8 mouse cellular contexts compared by ENCODE assay signal in the genomic region with DNA sequence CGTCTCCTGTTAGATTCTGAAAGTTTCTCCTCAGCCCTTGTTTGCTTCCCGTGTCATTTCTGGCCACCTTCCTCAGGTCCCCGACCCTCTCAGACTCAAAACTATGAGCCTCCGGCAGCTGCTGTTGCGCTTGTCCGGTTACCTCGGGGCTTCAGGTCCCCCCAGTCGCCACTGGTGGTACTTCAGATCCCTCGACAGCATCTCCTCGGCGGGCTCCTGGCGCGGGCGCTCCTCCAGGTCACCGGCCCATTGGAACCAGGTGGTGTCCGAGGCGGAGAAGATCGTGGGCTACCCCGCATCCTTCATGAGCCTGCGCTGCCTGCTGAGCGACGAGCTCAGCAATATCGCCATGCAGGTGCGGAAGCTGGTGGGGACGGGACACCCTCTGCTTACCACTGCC. TPM values are rescaled to one million over a fixed set of nuclear protein-coding genes. Genes with fewer than 3 reads are reported as not detected.
A peak's percentile ranks its signal among the peaks of the same experiment; 100 is the strongest.
DNase-seq lines count a peak whose midpoint lies in the region; ATAC-seq and TF ChIP-seq lines count a peak whose summit lies in the region.

No protein-coding gene starts in this region.

- TF ChIP-seq CTCF in MEL (IDR thresholded peaks at IDR 0.05 in 2 of 3, conservative IDR thresholded peaks at IDR 0.05 in 1 of 3; ENCODE audit: control insufficient read depth in 1 of 3, insufficient read depth in 1 of 3, low read depth in 2 of 3, low read length in 3 of 3, poor library complexity in 1 of 3, severe bottlenecking in 1 of 3), result no peak
- no peak for TF ChIP-seq CTCF in small intestine, adult 2 months (IDR thresholded peaks at IDR 0.05; ENCODE audit: extremely low read depth, insufficient read length, insufficient replicate concordance, low read depth, low read length)

- H3K9ac ChIP-seq in heart, embryonic 13.5 days, result peak overlapping the region; percentile 92
- H3K9ac ChIP-seq in MEL (ENCODE audit: control insufficient read depth, low read depth, low read length, poor library complexity, severe bottlenecking), result peak overlapping the region; percentile 86
- H3K9ac ChIP-seq in embryonic facial prominence, embryonic 15.5 days, result peak overlapping the region; percentile 63
- peak overlapping the region; percentile 95 for H3K9ac ChIP-seq in hindbrain, embryonic 15.5 days
- peak overlapping the region; percentile 85 for H3K9ac ChIP-seq in liver, embryonic 16.5 days (ENCODE audit: low read depth, low read length)

- peak overlapping the region; percentile 96 for H3K4me2 ChIP-seq in heart, embryonic 13.5 days
- peak overlapping the region; percentile 91 for H3K4me2 ChIP-seq in embryonic facial prominence, embryonic 15.5 days (replicated peaks)
- peak overlapping the region; percentile 96 for H3K4me2 ChIP-seq in hindbrain, embryonic 15.5 days
- peak overlapping the region; percentile 73 for H3K4me2 ChIP-seq in liver, embryonic 16.5 days (ENCODE audit: low read depth, low read length)

- H3K36me3 ChIP-seq in heart, embryonic 13.5 days, result no peaks in the 10 kb centered on the region
- peaks cover 0 to 22% of the 10 kb centered on the region in 2 experiments; a peak in 2 of 4 replicates for H3K36me3 ChIP-seq in MEL (ENCODE audit: control insufficient read depth in 1 of 2, insufficient read depth in 2 of 2, low read length in 2 of 2)
- H3K36me3 ChIP-seq in embryonic facial prominence, embryonic 15.5 days, result no peaks in the 10 kb centered on the region
- H3K36me3 ChIP-seq in hindbrain, embryonic 15.5 days, result no peaks in the 10 kb centered on the region
- H3K36me3 ChIP-seq in liver, embryonic 16.5 days (ENCODE audit: control insufficient read depth, insufficient read depth), result no peaks in the 10 kb centered on the region
- H3K36me3 ChIP-seq in small intestine, adult 2 months (ENCODE audit: control insufficient read depth, insufficient read depth, low read length), result no peaks in the 10 kb centered on the region

- peak overlapping the region; percentile 89 for H3K4me3 ChIP-seq in heart, embryonic 13.5 days
- peak overlapping the region; percentile 64 to 89 for H3K4me3 ChIP-seq in MEL (ENCODE audit: control insufficient read depth in 1 of 2, insufficient read depth in 1 of 2, low read depth in 2 of 2, low read length in 2 of 2)
- H3K4me3 ChIP-seq in embryonic facial prominence, embryonic 15.5 days (replicated peaks), result peak overlapping the region; percentile 89
- peak overlapping the region; percentile 78 for H3K4me3 ChIP-seq in hindbrain, embryonic 15.5 days
- peak overlapping the region; percentile 76 for H3K4me3 ChIP-seq in liver, embryonic 16.5 days (ENCODE audit: low read depth, low read length)
- peak overlapping the region; percentile 91 for H3K4me3 ChIP-seq in small intestine, adult 2 months (ENCODE audit: low read depth, low read length)

- no peaks in the 10 kb centered on the region for H3K9me3 ChIP-seq in heart, embryonic 13.5 days
- H3K9me3 ChIP-seq in MEL (replicated peaks; ENCODE audit: insufficient read depth, low read length), result no peaks in the 10 kb centered on the region
- no peaks in the 10 kb centered on the region for H3K9me3 ChIP-seq in embryonic facial prominence, embryonic 15.5 days (replicated peaks)
- H3K9me3 ChIP-seq in hindbrain, embryonic 15.5 days, result no peaks in the 10 kb centered on the region
- H3K9me3 ChIP-seq in liver, embryonic 16.5 days (replicated peaks; ENCODE audit: control insufficient read depth, low read length), result no peaks in the 10 kb centered on the region

- H3K4me1 ChIP-seq in heart, embryonic 13.5 days, result peaks cover 12% of the 10 kb centered on the region
- peaks cover 5 to 16% of the 10 kb centered on the region in 2 experiments for H3K4me1 ChIP-seq in MEL (ENCODE audit: control insufficient read depth in 1 of 2, insufficient read depth in 2 of 2, low read length in 2 of 2)
- peaks cover 11% of the 10 kb centered on the region for H3K4me1 ChIP-seq in embryonic facial prominence, embryonic 15.5 days
- peaks cover 18% of the 10 kb centered on the region for H3K4me1 ChIP-seq in hindbrain, embryonic 15.5 days (replicated peaks)
- peaks cover 5% of the 10 kb centered on the region for H3K4me1 ChIP-seq in liver, embryonic 16.5 days (ENCODE audit: control insufficient read depth, low read depth, low read length)
- H3K4me1 ChIP-seq in small intestine, adult 2 months (ENCODE audit: control insufficient read depth, insufficient read depth, insufficient read length, low read length), result peaks cover 8% of the 10 kb centered on the region; the same call in 1 of the 2 replicates

- peak overlapping the region; percentile 95 for H3K27ac ChIP-seq in heart, embryonic 13.5 days (replicated peaks)
- peak overlapping the region; percentile 74 for H3K27ac ChIP-seq in MEL (ENCODE audit: control insufficient read depth, low read depth, low read length)
- peak overlapping the region; percentile 91 for H3K27ac ChIP-seq in embryonic facial prominence, embryonic 15.5 days (replicated peaks)
- H3K27ac ChIP-seq in hindbrain, embryonic 15.5 days (replicated peaks), result peak overlapping the region; percentile 94
- H3K27ac ChIP-seq in liver, embryonic 16.5 days (ENCODE audit: low read length), result peak overlapping the region; percentile 48
- H3K27ac ChIP-seq in small intestine, adult 2 months (ENCODE audit: insufficient read depth, low read depth, low read length), result peak overlapping the region; percentile 81

- no peak for TF ChIP-seq POLR2A in MEL (IDR thresholded peaks at IDR 0.05; ENCODE audit: control insufficient read depth in 1 of 2, insufficient read depth in 1 of 2, low read depth in 1 of 2, low read length in 2 of 2, poor library complexity in 1 of 2)
- no peak for TF ChIP-seq POLR2A in small intestine, adult 2 months (IDR thresholded peaks at IDR 0.05; ENCODE audit: low read depth, low read length)

- peaks cover 12% of the 10 kb centered on the region for H3K79me2 ChIP-seq in MEL (ENCODE audit: control insufficient read depth, insufficient read depth, low read length, poor library complexity)

- no peaks in the 10 kb centered on the region for H3K27me3 ChIP-seq in heart, embryonic 13.5 days (replicated peaks)
- no peaks in the 10 kb centered on the region for H3K27me3 ChIP-seq in MEL (ENCODE audit: control insufficient read depth in 1 of 2, insufficient read depth in 2 of 2, low read length in 2 of 2)
- H3K27me3 ChIP-seq in embryonic facial prominence, embryonic 15.5 days, result no peaks in the 10 kb centered on the region
- no peaks in the 10 kb centered on the region for H3K27me3 ChIP-seq in hindbrain, embryonic 15.5 days
- no peaks in the 10 kb centered on the region for H3K27me3 ChIP-seq in liver, embryonic 16.5 days (ENCODE audit: control insufficient read depth, insufficient read depth, low read depth, low read length)
- no peaks in the 10 kb centered on the region for H3K27me3 ChIP-seq in small intestine, adult 2 months (ENCODE audit: control insufficient read depth, insufficient read depth, low read length)

- no peak for DNase-seq in heart, postnatal 25 days (ENCODE audit: low spot score)
- no peak for DNase-seq in MEL (ENCODE audit: low read depth, low spot score)
- DNase-seq in left cerebral cortex, postnatal 25 days (ENCODE audit: low spot score in 2 of 2), result no peak

- WGBS in heart, embryonic 13.5 days, result 1% methylated on average over 25 of the region's 25 CpGs
- WGBS in embryonic facial prominence, embryonic 15.5 days, result under 1% methylated on average over 25 of the region's 25 CpGs
- 1% methylated on average over 25 of the region's 25 CpGs for WGBS in hindbrain, embryonic 15.5 days
- under 1% methylated on average over 25 of the region's 25 CpGs for WGBS in liver, embryonic 16.5 days (ENCODE audit: insufficient replicate concordance)
- WGBS in small intestine, adult 2 months, result under 1% methylated on average over 25 of the region's 25 CpGs

- no peak for ATAC-seq in heart, embryonic 13.5 days (ENCODE audit: extremely low read depth, insufficient number of reproducible peaks, low FRiP score, low TSS enrichment)
- ATAC-seq in embryonic facial prominence, embryonic 15.5 days (ENCODE audit: insufficient number of reproducible peaks, low FRiP score, low TSS enrichment, low read depth), result peak; percentile 49
- ATAC-seq in hindbrain, embryonic 15.5 days (ENCODE audit: low FRiP score, low read depth), result peak; percentile 60
- peak; percentile 30 for ATAC-seq in liver, embryonic 16.5 days (ENCODE audit: low read depth)

- no peak for TF ChIP-seq RAD21 in MEL (IDR thresholded peaks at IDR 0.05; ENCODE audit: low read depth, low read length)

- no peak for TF ChIP-seq EP300 in MEL (IDR thresholded peaks at IDR 0.05; ENCODE audit: low read depth in 1 of 2, low read length in 2 of 2)

- intact Hi-C loops in heart, postnatal 25 days (cut with DNase I), result loop anchor here (2.0 to 10.0 kb wide), 2 partner anchors 47 to 153 kb away; a partner anchor contains a TSS
- intact Hi-C loops in left cerebral cortex, postnatal 25 days (cut with DNase I), result loop anchor here (1.0 to 2.0 kb wide), 2 partner anchors 48 to 199 kb away; no protein-coding TSS in a partner anchor

RNA-seq across cellular contexts. Expression of a gene that starts 0.4 kb away (rescaled TPM):
- polyA plus RNA-seq in heart, embryonic 13.5 days (2015; fragmentation: Nextera tagmentation; extraction: Ambion mirVana), result 9.7 and 11.4 TPM in 2 replicates
- total RNA-seq in heart, postnatal 25 days (2021), result 10 to 100 TPM; 31.4 to 32.7 TPM
- 14.3 and 14.9 TPM in 2 replicates for total RNA-seq in MEL (2012; rRNA removed)
- 10 to 100 TPM in 1 of 2 experiments, not detected in 1; 14.8 TPM for polyA plus RNA-seq in MEL (2012; ENCODE audit: insufficient read depth in 1 of 2, insufficient read length in 2 of 2, low read depth in 1 of 2, low replicate concordance in 2 of 2, missing spikeins in 1 of 2)
- polyA plus RNA-seq in embryonic facial prominence, embryonic 15.5 days (2015; fragmentation: Nextera tagmentation; extraction: Ambion mirVana), result 10.2 and 11.2 TPM in 2 replicates
- 16.6 and 17.0 TPM in 2 replicates for polyA plus RNA-seq in hindbrain, embryonic 15.5 days (2015; fragmentation: Nextera tagmentation; extraction: Ambion mirVana)
- 6.4 and 6.9 TPM in 2 replicates for polyA plus RNA-seq in liver, embryonic 16.5 days (2015; fragmentation: Nextera tagmentation; extraction: Ambion mirVana)
- polyA plus RNA-seq in small intestine, adult 2 months (2012; rRNA removed), result 9.0 and 10.5 TPM in 2 replicates
- total RNA-seq in left cerebral cortex, postnatal 25 days (2021), result 10 to 100 TPM; 14.8 to 15.7 TPM

RNA-seq across cellular contexts. Expression of a gene that starts 47.2 kb away (rescaled TPM):
- polyA plus RNA-seq in heart, embryonic 13.5 days (2015; fragmentation: Nextera tagmentation; extraction: Ambion mirVana), result 0.52 and 0.64 TPM in 2 replicates
- 1 to 10 TPM; 2.7 to 3.6 TPM for total RNA-seq in heart, postnatal 25 days (2021)
- total RNA-seq in MEL (2012; rRNA removed), result not detected in 2 replicates
- not detected for polyA plus RNA-seq in MEL (2012; ENCODE audit: insufficient read depth in 1 of 2, insufficient read length in 2 of 2, low read depth in 1 of 2, low replicate concordance in 2 of 2, missing spikeins in 1 of 2)
- 1.6 and 1.7 TPM in 2 replicates for polyA plus RNA-seq in embryonic facial prominence, embryonic 15.5 days (2015; fragmentation: Nextera tagmentation; extraction: Ambion mirVana)
- 2.3 TPM in 2 replicates for polyA plus RNA-seq in hindbrain, embryonic 15.5 days (2015; fragmentation: Nextera tagmentation; extraction: Ambion mirVana)
- not detected in 2 replicates for polyA plus RNA-seq in liver, embryonic 16.5 days (2015; fragmentation: Nextera tagmentation; extraction: Ambion mirVana)
- 0.09 and 0.15 TPM in 2 replicates for polyA plus RNA-seq in small intestine, adult 2 months (2012; rRNA removed)
- total RNA-seq in left cerebral cortex, postnatal 25 days (2021), result 1 to 10 TPM; 1.7 to 2.4 TPM

RNA-seq across cellular contexts. Expression of a gene that starts 47.3 kb away (rescaled TPM):
- polyA plus RNA-seq in heart, embryonic 13.5 days (2015; fragmentation: Nextera tagmentation; extraction: Ambion mirVana), result 1.6 and 1.7 TPM in 2 replicates
- total RNA-seq in heart, postnatal 25 days (2021), result 10 to 100 TPM; 14.3 to 15.5 TPM
- total RNA-seq in MEL (2012; rRNA removed), result not detected in 2 replicates
- polyA plus RNA-seq in MEL (2012; ENCODE audit: insufficient read depth in 1 of 2, insufficient read length in 2 of 2, low read depth in 1 of 2, low replicate concordance in 2 of 2, missing spikeins in 1 of 2), result not detected
- 3.5 and 3.7 TPM in 2 replicates for polyA plus RNA-seq in embryonic facial prominence, embryonic 15.5 days (2015; fragmentation: Nextera tagmentation; extraction: Ambion mirVana)
- polyA plus RNA-seq in hindbrain, embryonic 15.5 days (2015; fragmentation: Nextera tagmentation; extraction: Ambion mirVana), result 13.2 and 13.3 TPM in 2 replicates
- 0.02 TPM in 2 replicates for polyA plus RNA-seq in liver, embryonic 16.5 days (2015; fragmentation: Nextera tagmentation; extraction: Ambion mirVana)
- 0.70 and 0.79 TPM in 2 replicates for polyA plus RNA-seq in small intestine, adult 2 months (2012; rRNA removed)
- 10 to 100 TPM; 71.3 to 84.9 TPM for total RNA-seq in left cerebral cortex, postnatal 25 days (2021)
